Mouse (Mus musculus) embryo, embryonic 11.5 days (tissue): ENCODE data around the gene Rasgrp3.

Experiments used
- DNase-seq: peaks from one replicate; pipeline ENCODE4 v3.0.0-alpha.2; 2012; ENCODE audit warnings: low read depth, low spot score

Rasgrp3 gene

GRCm38 (mm10) chr17:75503031-75503430 is 67.3 kb downstream of the Rasgrp3 start:
- no peak for DNase-seq

DNA sequence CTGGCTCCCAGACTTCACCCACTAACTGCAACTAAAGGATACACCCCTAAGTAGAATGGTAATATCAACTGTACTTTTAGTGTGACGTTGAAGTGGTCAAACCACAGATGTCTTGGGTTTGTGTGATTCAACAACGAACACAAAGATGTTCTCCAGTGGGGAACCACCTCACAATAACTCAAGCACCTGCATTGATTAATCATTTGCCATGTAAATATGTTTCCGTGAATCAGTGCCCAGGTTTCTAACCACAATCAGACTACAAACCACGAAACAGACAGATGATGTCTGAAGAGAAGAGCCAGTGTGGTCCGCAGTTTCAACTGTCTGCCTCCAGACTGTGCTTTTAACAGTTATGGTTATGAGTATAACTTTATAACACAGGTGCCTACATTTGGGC is 69.4 kb downstream of the Rasgrp3 start:
- DNase-seq = no peak

- DNase-seq = no peak
Observed at GRCm38 (mm10) chr17:75506097-75506675, 70.5 kb downstream of the Rasgrp3 start.

DNA sequence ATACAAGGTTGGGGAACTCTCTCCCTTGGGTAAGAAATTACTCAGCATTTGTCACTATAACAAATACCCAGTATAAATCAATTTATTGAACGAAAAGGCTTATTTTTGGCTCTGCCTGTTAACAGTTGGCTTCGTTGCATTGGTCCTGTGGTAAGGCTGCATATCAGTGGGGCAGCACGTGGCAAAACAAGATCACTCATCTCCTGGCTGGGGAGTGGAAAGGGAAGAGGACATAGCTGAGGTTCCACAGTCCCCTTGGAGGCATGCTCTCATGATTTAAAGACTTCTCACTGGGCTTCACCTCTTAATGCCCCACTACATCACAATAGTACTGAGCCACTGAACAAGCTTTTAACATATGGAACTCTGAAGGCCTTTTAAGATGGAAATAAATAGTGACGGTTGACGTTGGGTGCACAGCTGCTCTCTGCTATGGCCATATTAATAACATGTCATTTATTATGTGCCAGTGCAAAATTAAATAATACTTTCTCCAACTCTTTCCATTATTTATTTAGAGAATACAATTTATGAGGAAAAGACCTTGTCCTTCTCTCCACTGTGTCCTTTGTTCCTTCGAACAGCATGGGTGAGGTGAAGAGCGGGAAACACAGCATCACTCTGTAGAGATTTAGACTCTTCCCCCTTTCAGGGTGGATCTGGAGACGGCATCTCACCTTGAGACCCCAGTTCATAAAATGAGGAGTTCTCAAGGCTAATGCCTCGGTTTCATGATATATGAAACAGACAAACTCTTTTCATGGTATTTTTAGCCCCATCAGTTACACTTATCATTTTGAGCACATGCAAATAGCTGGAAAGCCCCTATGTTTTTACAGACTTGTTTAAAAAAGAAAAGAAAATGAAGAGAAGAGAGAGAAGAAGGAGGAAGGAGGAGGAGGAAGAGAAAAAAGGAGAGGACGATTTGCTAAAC is 71.3 kb downstream of the Rasgrp3 start:
- no peak for DNase-seq

- no peak for DNase-seq
Observed at GRCm38 (mm10) chr17:75509257-75509656, 73.6 kb downstream of the Rasgrp3 start.

DNA sequence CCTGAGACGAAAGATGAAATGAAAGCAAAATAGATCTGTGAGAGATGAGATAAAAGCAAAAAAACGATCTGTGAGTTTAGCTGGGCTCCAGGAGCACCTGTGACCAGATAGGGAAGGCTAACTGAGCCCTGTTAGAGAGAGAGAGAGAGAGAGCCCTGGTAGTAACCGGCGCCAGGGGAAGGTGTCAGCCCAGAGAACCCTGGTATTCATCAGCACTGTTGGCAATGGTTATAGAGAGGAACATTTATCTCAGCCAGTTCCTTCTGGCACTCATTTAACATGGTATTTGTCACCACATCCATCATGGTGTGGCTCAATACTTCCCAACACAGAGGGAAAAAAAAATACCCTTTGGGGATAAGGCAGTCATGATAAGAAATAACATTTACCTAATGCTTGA is 80.9 kb downstream of the Rasgrp3 start:
- no peak for DNase-seq

DNA sequence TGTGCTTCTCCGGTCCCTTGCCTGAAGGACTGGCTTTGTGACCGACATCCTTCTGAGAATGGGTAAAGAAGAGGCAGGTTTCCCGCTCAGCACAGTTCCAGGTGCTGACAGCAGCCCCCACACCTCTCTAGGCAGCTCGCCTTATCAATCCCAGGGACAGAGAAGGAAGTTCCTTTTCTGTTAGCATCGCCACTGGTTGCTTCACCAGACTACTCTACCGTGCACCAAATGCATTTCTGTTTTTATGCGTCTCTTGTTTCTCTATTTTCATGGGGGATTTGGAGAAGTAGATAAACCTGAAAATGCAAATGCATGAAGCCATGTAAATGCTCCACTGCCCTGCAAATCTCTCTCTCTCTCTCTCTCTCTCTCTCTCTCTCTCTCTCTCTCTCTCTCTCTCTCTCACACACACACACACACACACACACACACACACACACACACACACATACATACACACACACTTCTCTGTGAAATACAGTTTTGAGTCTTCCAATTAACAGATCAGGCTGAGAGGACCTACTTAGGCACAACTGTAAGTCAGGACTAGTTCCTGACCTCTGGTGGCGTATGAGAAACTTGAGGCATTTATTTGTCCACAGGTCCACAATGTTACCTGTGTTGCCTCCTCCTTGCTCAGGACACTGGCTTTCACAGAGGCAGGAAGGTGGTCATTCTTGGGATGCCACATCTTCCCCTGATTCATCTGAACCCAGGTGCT is 82.6 kb downstream of the Rasgrp3 start:
- no peak for DNase-seq

DNA sequence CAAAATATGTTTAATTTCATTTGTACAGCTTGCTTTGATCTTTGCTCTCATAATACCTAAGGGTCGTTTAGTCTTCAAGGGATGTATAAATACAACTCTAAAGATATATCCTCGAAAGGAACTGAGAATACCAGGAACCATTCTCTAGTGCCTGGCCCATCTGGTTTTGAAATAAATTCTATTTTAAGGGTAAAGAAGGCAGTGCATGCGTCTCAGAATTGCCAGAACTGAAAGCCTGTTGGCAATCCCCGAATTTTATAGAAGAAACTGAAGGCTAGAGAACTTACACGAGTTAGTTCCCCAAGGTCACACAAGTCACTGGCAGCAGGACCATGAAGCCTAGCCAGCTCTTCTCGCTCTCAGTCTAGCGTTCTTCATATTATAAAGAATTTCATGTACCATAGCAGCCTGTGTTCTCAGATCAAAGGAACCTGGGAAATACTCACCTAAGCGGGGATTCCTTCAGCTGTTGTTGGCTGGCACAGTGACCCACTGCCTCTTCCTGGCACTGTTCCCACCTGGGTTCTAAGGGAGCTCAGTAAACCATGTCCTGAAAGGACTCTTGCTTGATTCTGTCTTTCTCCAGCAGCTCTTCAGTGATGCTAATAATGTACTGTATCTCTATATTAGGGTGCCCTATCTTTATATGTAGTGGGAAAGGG is 83.7 kb downstream of the Rasgrp3 start:
- no peak for DNase-seq

- DNase-seq = no peak
Observed at GRCm38 (mm10) chr17:75521236-75521842, 85.6 kb downstream of the Rasgrp3 start.

- DNase-seq = no peak
Observed at GRCm38 (mm10) chr17:75522347-75523065, 86.8 kb downstream of the Rasgrp3 start.

DNA sequence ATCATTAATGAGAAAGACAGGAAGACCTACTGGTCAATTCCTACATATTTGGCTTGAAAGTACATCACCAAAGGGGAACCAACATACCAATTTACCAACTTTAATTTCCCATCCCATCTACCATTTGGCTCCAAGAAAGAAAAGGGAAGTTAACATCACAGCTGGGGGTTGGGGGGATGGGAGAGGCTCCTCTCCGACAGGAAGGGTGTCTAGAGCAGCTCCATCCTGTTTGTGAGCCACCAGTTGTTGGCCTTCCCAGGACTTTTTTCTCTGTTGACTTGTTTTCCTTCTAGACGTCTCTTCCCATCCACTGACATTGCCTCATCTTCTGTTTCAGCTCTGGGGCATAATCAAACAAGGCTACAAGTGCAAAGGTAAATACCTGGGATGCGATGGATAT is 88.1 kb downstream of the Rasgrp3 start:
- DNase-seq = no peak

DNA sequence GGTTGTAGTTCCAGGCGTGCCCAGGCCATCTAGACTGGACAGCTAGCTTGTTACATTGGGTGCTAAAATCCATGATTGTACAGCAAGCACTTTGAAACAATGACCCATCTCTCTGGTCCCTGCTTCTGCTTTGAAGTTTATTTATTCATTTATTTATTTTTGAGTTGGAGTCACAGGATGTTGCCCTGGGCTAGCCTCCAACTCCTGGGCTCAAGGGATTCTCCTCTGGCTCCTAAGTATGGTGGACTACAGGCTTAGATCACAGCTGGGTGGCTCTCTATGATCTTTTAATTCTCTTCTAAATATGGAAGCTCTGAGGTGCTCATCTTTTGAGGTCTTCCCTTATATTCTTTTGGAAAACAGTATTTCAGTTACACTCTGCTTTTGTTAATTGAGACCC is 90.7 kb downstream of the Rasgrp3 start:
- DNase-seq = no peak

DNA sequence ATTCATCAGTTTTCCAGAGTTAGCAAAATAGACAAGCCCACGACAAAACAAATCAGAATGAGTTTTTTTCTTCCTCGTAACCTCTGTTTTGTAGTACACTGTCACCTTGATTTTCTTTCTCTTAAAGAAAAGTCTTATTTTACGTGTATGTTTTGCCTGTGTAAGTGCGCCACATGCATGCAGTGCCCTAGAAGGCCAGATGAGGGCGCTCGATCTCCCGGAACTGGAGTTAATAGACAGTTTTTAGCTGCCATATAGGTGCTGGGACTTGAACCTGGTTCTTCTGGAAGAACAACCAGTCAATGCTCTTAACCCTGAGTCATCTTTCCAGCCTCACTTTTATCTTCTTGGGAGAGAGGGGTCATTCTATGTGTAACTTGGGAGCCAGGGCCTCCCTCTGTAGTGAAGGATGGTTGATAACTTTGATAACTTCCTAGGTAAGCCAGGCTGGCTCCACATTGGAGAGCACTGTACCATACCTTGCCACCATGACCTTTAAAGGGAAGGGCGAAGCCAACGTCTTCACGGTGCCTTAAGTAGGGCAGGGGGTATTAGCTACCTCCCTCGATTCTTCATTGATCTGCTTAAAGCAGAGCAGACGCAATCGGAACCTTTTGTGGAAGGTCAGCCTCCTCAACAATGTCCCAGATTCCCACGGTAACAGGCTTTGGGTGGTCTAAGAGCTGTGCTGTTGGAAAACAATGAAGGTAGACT is 93.7 kb downstream of the Rasgrp3 start:
- DNase-seq = no peak

- DNase-seq = no peak
Observed at GRCm38 (mm10) chr17:75532469-75532986, 96.8 kb downstream of the Rasgrp3 start.

DNA sequence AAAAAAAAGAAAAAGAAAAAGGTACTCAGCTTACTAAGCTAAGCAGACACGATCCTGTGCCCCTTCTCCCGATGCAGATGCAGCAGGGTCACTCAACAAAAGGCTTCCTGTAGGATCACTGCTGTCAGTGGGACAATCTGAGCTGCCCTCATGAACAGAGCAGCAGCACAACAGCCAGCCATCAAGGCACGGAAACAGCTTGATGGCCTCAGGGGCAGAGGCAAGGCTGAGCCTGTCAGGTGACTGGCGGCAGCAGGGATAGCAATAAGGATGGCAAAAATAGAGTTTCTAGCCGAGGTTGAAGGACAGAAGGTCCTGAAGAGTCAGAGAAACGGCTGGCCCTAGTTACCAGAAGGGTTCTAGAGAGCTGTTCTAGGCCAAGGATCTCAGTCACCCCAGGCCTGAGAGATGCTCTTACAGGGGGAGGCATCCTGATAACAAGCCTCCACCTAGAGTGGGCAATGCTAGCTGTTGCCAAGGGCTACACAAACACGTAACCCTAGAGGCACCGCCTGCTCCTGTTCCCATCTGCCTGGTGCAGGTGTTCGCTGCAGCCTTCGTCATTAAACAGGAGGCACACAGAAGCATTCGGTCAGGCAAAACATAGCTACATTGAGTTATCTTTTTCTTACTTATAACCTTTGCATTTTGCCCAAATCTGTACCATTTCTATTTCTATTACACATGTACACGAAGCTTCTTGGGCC is 98.8 kb downstream of the Rasgrp3 start:
- DNase-seq = no peak

- DNase-seq = no peak
Observed at GRCm38 (mm10) chr17:75535612-75536011, 99.9 kb downstream of the Rasgrp3 start.

DNA sequence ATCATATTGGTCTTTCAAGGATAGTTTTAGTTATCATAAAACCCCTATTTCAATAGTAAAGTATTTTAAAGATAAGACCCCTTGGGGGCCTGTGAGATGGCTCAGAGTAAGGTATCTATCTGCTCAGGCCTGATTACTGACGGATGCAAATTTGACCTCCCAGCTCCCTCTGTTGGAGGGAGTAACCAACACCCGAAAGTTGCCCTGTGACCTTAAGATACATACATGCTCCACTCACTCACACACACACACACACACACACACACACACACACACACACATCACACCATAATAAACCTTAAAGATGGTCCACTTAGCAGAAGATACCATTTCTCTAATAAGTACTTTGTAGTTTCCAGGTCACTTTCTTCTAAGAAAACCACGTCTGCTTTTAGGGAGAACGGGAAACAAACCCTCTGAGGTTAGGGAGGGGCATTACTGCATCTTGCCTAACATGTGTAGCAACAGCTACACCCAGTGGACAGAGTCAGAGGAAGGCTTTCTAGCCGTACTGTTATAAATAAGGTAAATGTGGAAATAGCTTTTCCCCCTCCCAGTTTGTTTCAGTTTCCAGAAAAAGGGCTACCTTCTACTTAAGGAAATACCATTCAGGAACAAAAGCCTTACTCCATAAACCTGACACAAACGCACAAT is 100.8 kb downstream of the Rasgrp3 start:
- DNase-seq = peak; percentile 40

DNA sequence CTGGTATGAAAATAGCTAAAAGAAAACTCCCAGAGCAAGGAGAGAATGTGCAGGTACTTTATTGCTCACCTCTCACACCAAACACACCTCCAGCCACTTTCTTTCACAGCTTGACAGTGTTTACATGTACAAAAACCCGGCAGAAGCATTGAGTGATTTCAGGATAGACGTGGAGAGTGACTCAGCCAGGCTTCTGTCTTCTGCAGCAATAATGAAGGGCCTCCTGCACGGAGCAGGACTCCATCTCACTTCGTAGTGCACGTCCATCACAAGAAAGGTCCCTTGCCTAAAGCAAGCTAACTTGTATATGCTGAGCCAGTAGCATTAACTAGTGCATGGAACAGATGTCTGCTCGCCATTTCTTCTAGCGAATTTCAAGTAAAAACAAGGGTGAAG is 101.4 kb downstream of the Rasgrp3 start:
- DNase-seq = no peak

GRCm38 (mm10) chr17:75538431-75538830 is 102.7 kb downstream of the Rasgrp3 start:
- no peak for DNase-seq
